Mouse (Mus musculus): ENCODE results near the gene Polr3c.

- TF ChIP-seq CTCF (IDR thresholded peaks at IDR 0.05; ENCODE audit: low read depth): no peak
- no peak for TF ChIP-seq EP300 (optimal IDR thresholded peaks at IDR 0.05)
These were observed 19.4 kb upstream of the Polr3c start for GRCm38 (mm10) chr3:96746829-96747228.
